Comparison of ENCODE assay signal across 12 mouse cellular contexts in genomic region chr7:13314095-13314597, GRCm38 (mm10). TPM values are rescaled to one million over a fixed set of nuclear protein-coding genes. Genes with fewer than 3 reads are reported as not detected.
DNase-seq lines count a peak whose midpoint lies in the region; ATAC-seq and TF ChIP-seq lines count a peak whose summit lies in the region.
"Had no signal": no experiment of that assay in that cellular context is flagged by ENCODE, and none has a peak within 500 bp of the region (broad histone marks: within the 10 kb centered on the region; RNA-seq: fewer than 3 reads in every experiment).

No protein-coding gene starts in this region.

- no peaks in the 10 kb centered on the region for H3K4me1 ChIP-seq in hindbrain, postnatal 0 days (ENCODE audit: insufficient read depth, low read length)
- H3K4me1 ChIP-seq in hindbrain, embryonic 13.5 days (replicated peaks): no peaks in the 10 kb centered on the region
- no peaks in the 10 kb centered on the region for H3K4me1 ChIP-seq in neural tube, embryonic 15.5 days
- H3K4me1 ChIP-seq: midbrain, embryonic 13.5 days; neural tube, embryonic 13.5 days had no signal

- no peaks in the 10 kb centered on the region for H3K27me3 ChIP-seq in hindbrain, postnatal 0 days (ENCODE audit: insufficient read depth, low read length)
- H3K27me3 ChIP-seq in hindbrain, embryonic 13.5 days: no peaks in the 10 kb centered on the region
- no peaks in the 10 kb centered on the region for H3K27me3 ChIP-seq in neural tube, embryonic 15.5 days (replicated peaks)
- H3K27me3 ChIP-seq: midbrain, embryonic 13.5 days; neural tube, embryonic 13.5 days had no signal

- TF ChIP-seq CTCF in hindbrain, postnatal 0 days (IDR thresholded peaks at IDR 0.05; ENCODE audit: low read depth): no peak

- no peak overlapping the region for H3K4me2 ChIP-seq in hindbrain, postnatal 0 days (ENCODE audit: low read depth, low read length)
- H3K4me2 ChIP-seq in hindbrain, embryonic 13.5 days: no peak overlapping the region
- H3K4me2 ChIP-seq in neural tube, embryonic 15.5 days: no peak overlapping the region
- H3K4me2 ChIP-seq: midbrain, embryonic 13.5 days; neural tube, embryonic 13.5 days had no signal

- no peaks in the 10 kb centered on the region for H3K9me3 ChIP-seq in hindbrain, postnatal 0 days (ENCODE audit: low read length)
- H3K9me3 ChIP-seq in hindbrain, embryonic 13.5 days: no peaks in the 10 kb centered on the region
- H3K9me3 ChIP-seq in neural tube, embryonic 15.5 days (replicated peaks): no peaks in the 10 kb centered on the region
- H3K9me3 ChIP-seq: midbrain, embryonic 13.5 days; neural tube, embryonic 13.5 days had no signal

- ATAC-seq in hindbrain, postnatal 0 days: no peak
- ATAC-seq in hindbrain, embryonic 13.5 days (ENCODE audit: low FRiP score): no peak
- no peak for ATAC-seq in neural tube, embryonic 15.5 days (ENCODE audit: low FRiP score)
- ATAC-seq: midbrain, embryonic 13.5 days had no signal

- WGBS in hindbrain, postnatal 0 days: 67% methylated on average over 5 of the region's 5 CpGs
- WGBS in hindbrain, embryonic 13.5 days: 95% methylated on average over 5 of the region's 5 CpGs
- WGBS in neural tube, embryonic 15.5 days: 82% methylated on average over 5 of the region's 5 CpGs

- peak; percentile 3 for DNase-seq in hindbrain, postnatal 0 days (ENCODE audit: low spot score)
- DNase-seq in right cerebral cortex, postnatal 14 days: peak; percentile 7
- no peak for DNase-seq in right cerebral cortex, postnatal 4 days
- peak; percentile 99 for DNase-seq in gonadal fat pad, adult 2 months (ENCODE audit: low read depth)
- DNase-seq in testis, postnatal 10 days (ENCODE audit: low spot score): peak; percentile 48
- no peak for DNase-seq in embryo, embryonic 9.5 days (ENCODE audit: extremely low spot score)
- DNase-seq: cerebellum, postnatal 10 days; layer of hippocampus, postnatal 36 days had no signal

- peaks cover 16% of the 10 kb centered on the region; the same call in 1 of the 2 replicates for H3K36me3 ChIP-seq in hindbrain, postnatal 0 days (ENCODE audit: insufficient read depth, low read length)
- peaks cover 43% of the 10 kb centered on the region for H3K36me3 ChIP-seq in hindbrain, embryonic 13.5 days
- peaks cover 40% of the 10 kb centered on the region for H3K36me3 ChIP-seq in neural tube, embryonic 15.5 days

- no peak overlapping the region for H3K4me3 ChIP-seq in hindbrain, postnatal 0 days (ENCODE audit: low read length)
- no peak overlapping the region for H3K4me3 ChIP-seq in hindbrain, embryonic 13.5 days
- no peak overlapping the region for H3K4me3 ChIP-seq in neural tube, embryonic 15.5 days (replicated peaks)
- H3K4me3 ChIP-seq: midbrain, embryonic 13.5 days; neural tube, embryonic 13.5 days had no signal

- H3K9ac ChIP-seq in hindbrain, postnatal 0 days (replicated peaks; ENCODE audit: low read length): no peak overlapping the region
- H3K9ac ChIP-seq in hindbrain, embryonic 13.5 days: no peak overlapping the region
- H3K9ac ChIP-seq in neural tube, embryonic 15.5 days (replicated peaks): no peak overlapping the region
- H3K9ac ChIP-seq: midbrain, embryonic 13.5 days; neural tube, embryonic 13.5 days had no signal

- no peak overlapping the region for H3K27ac ChIP-seq in hindbrain, postnatal 0 days
- H3K27ac ChIP-seq in hindbrain, embryonic 13.5 days: no peak overlapping the region
- H3K27ac ChIP-seq in neural tube, embryonic 15.5 days (replicated peaks): no peak overlapping the region
- H3K27ac ChIP-seq: midbrain, embryonic 13.5 days; neural tube, embryonic 13.5 days had no signal

RNA-seq across cellular contexts. Expression of gene Pla2g4c, which starts 10.3 kb away (rescaled TPM):
- 0.84 TPM in 1 of 2 replicates, not detected in the other for total RNA-seq in hindbrain, postnatal 0 days (2014; rRNA removed)
- polyA plus RNA-seq in hindbrain, postnatal 0 days (2015; fragmentation: Nextera tagmentation; extraction: Ambion mirVana): 0.19 and 0.44 TPM in 2 replicates
- polyA plus RNA-seq in hindbrain, embryonic 13.5 days (2015; fragmentation: Nextera tagmentation; extraction: Ambion mirVana): 0.92 and 1.2 TPM in 2 replicates
- 0.62 and 1.1 TPM in 2 replicates for polyA plus RNA-seq in gonadal fat pad, adult 2 months (2012; rRNA removed)
- 0.69 and 0.72 TPM in 2 replicates for polyA plus RNA-seq in neural tube, embryonic 15.5 days (2015; fragmentation: Nextera tagmentation; extraction: Ambion mirVana)

RNA-seq across cellular contexts. Expression of gene Zswim9, which starts 35.6 kb away (rescaled TPM):
- total RNA-seq in hindbrain, postnatal 0 days (2014; rRNA removed): 7.2 and 7.9 TPM in 2 replicates
- 7.3 and 8.6 TPM in 2 replicates for polyA plus RNA-seq in hindbrain, postnatal 0 days (2015; fragmentation: Nextera tagmentation; extraction: Ambion mirVana)
- 14.6 and 15.9 TPM in 2 replicates for polyA plus RNA-seq in hindbrain, embryonic 13.5 days (2015; fragmentation: Nextera tagmentation; extraction: Ambion mirVana)
- 3.8 and 4.5 TPM in 2 replicates for polyA plus RNA-seq in gonadal fat pad, adult 2 months (2012; rRNA removed)
- polyA plus RNA-seq in neural tube, embryonic 15.5 days (2015; fragmentation: Nextera tagmentation; extraction: Ambion mirVana): 9.4 and 9.6 TPM in 2 replicates

RNA-seq across cellular contexts. Expression of gene Lig1, which starts 37.1 kb away (rescaled TPM):
- 11.9 TPM in 2 replicates for total RNA-seq in hindbrain, postnatal 0 days (2014; rRNA removed)
- polyA plus RNA-seq in hindbrain, postnatal 0 days (2015; fragmentation: Nextera tagmentation; extraction: Ambion mirVana): 41.7 and 45.4 TPM in 2 replicates
- 41.1 and 46.2 TPM in 2 replicates for polyA plus RNA-seq in hindbrain, embryonic 13.5 days (2015; fragmentation: Nextera tagmentation; extraction: Ambion mirVana)
- 7.0 and 7.8 TPM in 2 replicates for polyA plus RNA-seq in gonadal fat pad, adult 2 months (2012; rRNA removed)
- 29.5 and 48.4 TPM in 2 replicates for polyA plus RNA-seq in neural tube, embryonic 15.5 days (2015; fragmentation: Nextera tagmentation; extraction: Ambion mirVana)

Comparison
In these comparisons a context has a peak if more than half of its experiments do, and no peak if none do; other contexts are left out.
1. DNase-seq: peak in hindbrain, postnatal 0 days (single experiment), right cerebral cortex, postnatal 14 days (single experiment), gonadal fat pad, adult 2 months (single experiment) and testis, postnatal 10 days (single experiment); none in right cerebral cortex, postnatal 4 days (single experiment) and embryo, embryonic 9.5 days (single experiment).